Mouse (Mus musculus) bone marrow, adult 2 months (tissue): ENCODE data around the gene Ifnar2. TPM values are rescaled to one million over a fixed set of nuclear protein-coding genes. Genes with fewer than 3 reads are reported as not detected.

ENCODE experiments used
- H3K27ac ChIP-seq: fragments of 200-500 bp; 2 replicates; pipeline ENCODE4 v1.5.1; 2012; ENCODE audit warnings: low read depth, mild to moderate bottlenecking, control low read depth, inconsistent platforms, low read length; ENCODE audit not compliant: control insufficient read depth, poor library complexity, insufficient read depth
- H3K4me1 ChIP-seq: fragments of 200-500 bp; 2 replicates; pipeline ENCODE4 v1.6.1; 2011; ENCODE audit warnings: low read length; ENCODE audit not compliant: control insufficient read depth, insufficient read depth
- H3K4me3 ChIP-seq: fragments of 200-500 bp; replicated peaks from 2 replicates; pipeline ENCODE3; 2011; ENCODE audit warnings: mild to moderate bottlenecking, low read depth, low read length, control low read depth; ENCODE audit not compliant: control insufficient read depth
- CTCF ChIP-seq: fragments of 200-500 bp; IDR thresholded peaks from 2 replicates; pipeline ENCODE4 v1.5.1; 2011; ENCODE audit warnings: low read length, control low read depth; ENCODE audit not compliant: control insufficient read depth, insufficient read depth
- POLR2A ChIP-seq: fragments of 200-500 bp; IDR thresholded peaks from 2 replicates; pipeline ENCODE4 v1.6.1; 2011; ENCODE audit warnings: low read depth, mild to moderate bottlenecking, control low read depth, low read length, borderline replicate concordance; ENCODE audit not compliant: control insufficient read depth
- WGBS: fragments of 180-500 bp; shearing (Covaris S2); methylation state at CpG from one replicate; pipeline ENCODE4 v1.1.7; 2018; 5-methylcytosine and 5-hydroxymethylcytosine counted together
- polyA plus RNA-seq: library from polyadenylated mRNA; stranded (reverse); fragments of >200 nt; gene quantifications from 2 replicates; pipeline ENCODE4 v1.2.4, GENCODE M21; 2011; ENCODE audit warnings: low replicate concordance; ENCODE audit not compliant: missing spikeins, insufficient read depth, insufficient read length

Ifnar2 gene
- polyA plus RNA-seq, 1 experiment: 41.1 TPM

DNA sequence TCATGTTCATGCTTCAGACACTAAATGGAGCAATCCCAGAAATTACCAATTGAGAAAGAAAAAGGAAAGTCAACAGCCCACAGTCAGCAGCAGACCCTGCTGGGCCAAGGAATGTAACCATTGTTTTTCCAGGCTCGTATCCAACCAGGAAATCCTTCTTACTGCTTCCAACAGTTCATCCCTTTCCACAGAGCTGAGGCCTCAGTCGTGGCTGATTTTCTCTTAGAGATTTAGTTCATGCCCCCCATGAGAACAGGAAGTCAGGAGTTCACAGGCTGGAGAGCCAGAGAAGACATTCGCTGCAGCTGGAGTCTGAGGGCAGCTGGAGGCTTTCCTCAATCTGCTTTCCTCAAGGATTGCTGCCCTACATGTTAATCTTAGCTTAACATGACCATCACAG lies 9.1 kb upstream of the Ifnar2 start:
- Histone ChIP-seq H3K4me1 (peaks cover 8% of the 10 kb centered on the region), H3K4me3 (no peak overlapping the region), H3K27ac (no peak overlapping the region)
- 37% methylated on average over 3 of the region's 3 CpGs for WGBS
- TF ChIP-seq CTCF (no peak), POLR2A (no peak)

GRCm38 (mm10) chr16:91366567-91366966 lies 6.0 kb upstream of the Ifnar2 start:
- peaks cover 8% of the 10 kb centered on the region for H3K4me1 ChIP-seq
- TF ChIP-seq POLR2A (no peak), CTCF (no peak)
- no peak overlapping the region for H3K4me3 ChIP-seq
- peak overlapping the region; percentile 90 for H3K27ac ChIP-seq

GRCm38 (mm10) chr16:91367066-91367465 lies 5.5 kb upstream of the Ifnar2 start:
- 15% methylated on average over 2 of the region's 2 CpGs for WGBS
- Histone ChIP-seq H3K4me1 (peaks cover 8% of the 10 kb centered on the region), H3K4me3 (no peak overlapping the region), H3K27ac (peak overlapping the region; percentile 90)
- TF ChIP-seq CTCF: no peak
- TF ChIP-seq POLR2A: no peak

- no peak for TF ChIP-seq POLR2A
- TF ChIP-seq CTCF: no peak
- Histone ChIP-seq H3K27ac (peak overlapping the region; percentile 94), H3K4me1 (no peaks in the 10 kb centered on the region; the same call in 1 of the 2 replicates), H3K4me3 (peak overlapping the region; percentile 72)
- 1% methylated on average over 13 of the region's 13 CpGs for WGBS
These were observed 1.1 kb downstream of the Ifnar2 start for GRCm38 (mm10) chr16:91373473-91374252.

DNA sequence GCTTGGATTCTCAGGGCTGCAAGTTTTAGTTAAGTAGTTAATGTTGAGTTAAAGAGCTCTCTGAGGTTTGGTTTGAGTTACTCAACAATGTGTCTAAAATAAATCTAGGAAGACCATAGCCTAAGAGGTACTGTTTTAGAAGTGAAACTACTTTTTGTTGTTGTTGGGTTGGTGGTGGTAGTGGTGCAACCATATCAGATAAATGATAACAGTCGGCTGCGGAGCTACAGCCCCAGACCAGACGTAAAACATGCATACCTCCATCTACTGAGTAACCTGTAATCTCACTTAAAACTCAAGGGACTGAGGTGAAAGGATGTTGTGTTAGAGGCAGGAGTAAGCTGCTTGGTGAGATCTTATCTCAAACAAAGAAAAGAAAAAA lies 1.7 kb downstream of the Ifnar2 start:
- Histone ChIP-seq H3K4me3 (peak overlapping the region; percentile 57), H3K27ac (no peak overlapping the region; the same call in 1 of the 2 replicates), H3K4me1 (no peaks in the 10 kb centered on the region; the same call in 1 of the 2 replicates)
- no peak for TF ChIP-seq CTCF
- TF ChIP-seq POLR2A: no peak
- 5% methylated on average over 3 of the region's 3 CpGs for WGBS

- H3K27ac ChIP-seq: no peak overlapping the region
- TF ChIP-seq POLR2A (no peak), CTCF (no peak)
- WGBS: 97% methylated on average over 10 of the region's 10 CpGs
- no peaks in the 10 kb centered on the region; the same call in 1 of the 2 replicates for H3K4me1 ChIP-seq
- no peak overlapping the region for H3K4me3 ChIP-seq
These were observed 4.1 kb downstream of the Ifnar2 start for GRCm38 (mm10) chr16:91376701-91377100.

GRCm38 (mm10) chr16:91378431-91378986 lies 5.9 kb downstream of the Ifnar2 start:
- no peak for TF ChIP-seq CTCF
- TF ChIP-seq POLR2A: no peak
- H3K4me1 ChIP-seq: peaks cover 2% of the 10 kb centered on the region; the same call in 1 of the 2 replicates
- WGBS: 86% methylated on average over 17 of the region's 17 CpGs
- H3K4me3 ChIP-seq: no peak overlapping the region
- H3K27ac ChIP-seq: no peak overlapping the region

DNA sequence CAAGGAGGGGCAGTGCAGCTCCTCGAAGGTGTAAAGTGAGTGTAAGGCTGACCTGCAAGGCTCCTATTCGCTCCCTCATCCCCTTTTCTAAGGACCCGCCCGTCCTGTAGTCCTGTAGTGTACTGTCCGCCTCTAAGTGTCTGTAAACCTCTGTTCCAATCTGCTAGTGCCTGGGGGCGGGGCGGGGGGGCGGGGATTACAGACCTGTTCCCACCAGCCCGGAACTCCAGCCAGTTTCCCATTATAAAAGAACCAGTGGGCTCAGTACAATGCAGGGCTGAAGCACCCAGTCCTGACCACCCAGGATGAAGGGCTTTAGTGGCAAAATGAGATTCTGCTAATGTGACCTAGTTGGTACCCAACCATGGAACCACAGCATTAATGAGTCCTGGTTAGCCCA lies 6.4 kb downstream of the Ifnar2 start:
- Histone ChIP-seq H3K4me3 (no peak overlapping the region), H3K27ac (no peak overlapping the region), H3K4me1 (peaks cover 2% of the 10 kb centered on the region; the same call in 1 of the 2 replicates)
- 85% methylated on average over 9 of the region's 9 CpGs for WGBS
- TF ChIP-seq POLR2A: no peak

DNA sequence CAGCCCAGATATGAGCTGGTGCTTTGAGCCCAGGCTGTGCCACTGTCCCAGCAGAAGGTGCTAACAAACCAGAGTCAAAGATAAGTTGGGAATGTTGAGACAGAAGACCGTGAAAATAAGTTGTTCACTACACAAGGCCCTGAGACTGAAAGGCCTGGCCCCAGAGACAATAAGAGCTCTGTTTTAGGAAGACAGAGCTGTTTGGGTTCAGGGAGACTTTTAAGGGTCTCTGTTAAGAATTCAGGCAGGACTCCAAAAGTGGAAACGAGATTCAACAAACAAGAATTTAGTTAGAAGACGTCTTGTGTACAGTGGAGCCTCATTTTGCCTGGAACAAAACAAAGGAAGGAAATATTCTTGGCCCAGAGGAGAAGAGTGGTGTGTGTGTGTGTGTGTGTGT lies 6.8 kb downstream of the Ifnar2 start:
- TF ChIP-seq POLR2A (no peak), CTCF (no peak)
- Histone ChIP-seq H3K4me3 (no peak overlapping the region), H3K4me1 (peaks cover 2% of the 10 kb centered on the region; the same call in 1 of the 2 replicates), H3K27ac (no peak overlapping the region)
- WGBS: 83% methylated on average over 3 of the region's 3 CpGs
